In the genomic region with DNA sequence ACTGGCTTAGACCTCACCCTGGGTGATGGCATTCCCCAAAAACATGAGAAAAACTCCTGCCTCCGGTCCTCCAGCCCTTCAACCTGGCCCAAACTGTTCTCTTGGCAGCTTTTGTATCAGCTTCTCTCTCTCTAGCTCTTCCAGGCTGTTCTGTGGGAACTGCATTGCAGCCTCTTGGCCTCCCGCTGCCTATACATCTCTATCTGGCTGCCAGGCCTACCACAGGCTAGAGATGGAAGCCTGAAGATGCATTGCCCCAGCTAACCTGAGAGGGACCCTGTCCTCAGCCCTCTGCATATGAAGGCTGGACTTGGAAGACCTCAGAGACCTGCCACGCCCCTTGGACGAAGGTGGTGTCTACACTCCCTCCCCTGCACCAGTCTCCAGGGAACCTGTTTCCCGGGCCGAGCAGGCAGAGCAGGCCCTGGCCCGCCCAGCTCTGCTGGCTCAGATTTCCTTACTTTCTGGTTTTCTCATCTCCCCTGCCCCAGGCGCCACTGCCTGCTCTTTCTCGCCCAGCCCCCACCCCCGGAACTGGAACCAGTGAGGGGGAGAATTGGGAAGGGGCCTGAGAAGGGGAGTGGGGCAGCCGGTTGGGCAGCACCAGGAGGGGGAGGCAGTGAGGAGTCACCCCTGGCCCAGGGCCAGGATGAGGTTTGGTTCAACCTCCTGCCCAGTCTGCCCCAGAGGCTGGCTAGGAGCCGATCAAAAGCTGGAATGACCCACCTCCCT, we compare ENCODE assay signal across 8 mouse cellular contexts. TPM values are rescaled to one million over a fixed set of nuclear protein-coding genes. Genes with fewer than 3 reads are reported as not detected.
A peak's percentile ranks its signal among the peaks of the same experiment; 100 is the strongest.
DNase-seq lines count a peak whose midpoint lies in the region; ATAC-seq and TF ChIP-seq lines count a peak whose summit lies in the region.

No protein-coding gene starts in this region.

- 0 out of 2 replicates have a peak overlapping the region, but pooled peaks have one; percentile 8 for H3K9ac ChIP-seq in intestine, embryonic 16.5 days (ENCODE audit: low read depth, low read length)

- no peaks in the 10 kb centered on the region for H3K36me3 ChIP-seq in intestine, embryonic 16.5 days (ENCODE audit: control insufficient read depth, insufficient read depth, low read length)

- peak overlapping the region; percentile 57 for H3K27ac ChIP-seq in gastrocnemius, adult 2 months
- H3K27ac ChIP-seq in intestine, embryonic 16.5 days (ENCODE audit: low read length), result peak overlapping the region; percentile 47

- 22% methylated on average over 12 of the region's 12 CpGs for WGBS in intestine, embryonic 16.5 days

- H3K4me2 ChIP-seq in intestine, embryonic 16.5 days (ENCODE audit: low read depth, low read length), result no peak overlapping the region

- no peak for TF ChIP-seq CTCF in gastrocnemius, adult 2 months (IDR thresholded peaks at IDR 0.05)

- H3K27me3 ChIP-seq in intestine, embryonic 16.5 days (replicated peaks; ENCODE audit: control insufficient read depth, insufficient read depth, low read length), result no peaks in the 10 kb centered on the region

- intact Hi-C loops in gastrocnemius, adult 2 months (cut with DNase I), result no loop called here

- H3K9me3 ChIP-seq in intestine, embryonic 16.5 days (ENCODE audit: control insufficient read depth, low read length), result no peaks in the 10 kb centered on the region

- peak; percentile 3; the same call in 1 of the 2 replicates for ATAC-seq in cerebellum, adult (ENCODE audit: insufficient number of reproducible peaks, low FRiP score, low TSS enrichment)
- peak; percentile 12; the same call in 1 of the 2 replicates for ATAC-seq in intestine, embryonic 16.5 days

- H3K4me3 ChIP-seq in gastrocnemius, adult 2 months, result peak overlapping the region; percentile 29
- no peak overlapping the region for H3K4me3 ChIP-seq in intestine, embryonic 16.5 days (ENCODE audit: low read length)

- DNase-seq in ES-CJ7 (ENCODE audit: low read depth, low spot score), result peak; percentile 64
- peak; percentile 76 for DNase-seq in gastrocnemius, adult 2 months
- peak; percentile 67 for DNase-seq in lung, postnatal 36 days
- peak; percentile 68 for DNase-seq in yolk sac, embryonic 10.5 days (ENCODE audit: low spot score)
- DNase-seq in layer of hippocampus, adult 9-11 months, result no peak
- DNase-seq in thymus, postnatal 14 days, result no peak

- H3K4me1 ChIP-seq in intestine, embryonic 16.5 days (ENCODE audit: control insufficient read depth, insufficient read depth, low read length), result peaks cover 30% of the 10 kb centered on the region

RNA-seq across cellular contexts. Expression of a gene that starts 4.1 kb away (rescaled TPM):
- total RNA-seq in gastrocnemius, adult 2 months (2021), result 1 to 10 TPM; 6.3 to 9.2 TPM
- 5.7 and 8.3 TPM in 2 replicates for polyA plus RNA-seq in intestine, embryonic 16.5 days (2015; fragmentation: Nextera tagmentation; extraction: Ambion mirVana)

RNA-seq across cellular contexts. Expression of a gene that starts 34.9 kb away (rescaled TPM):
- total RNA-seq in gastrocnemius, adult 2 months (2021), result not detected
- 0.98 and 1.6 TPM in 2 replicates for polyA plus RNA-seq in intestine, embryonic 16.5 days (2015; fragmentation: Nextera tagmentation; extraction: Ambion mirVana)

RNA-seq across cellular contexts. Expression of a gene that starts 45.1 kb away (rescaled TPM):
- 10 to 100 TPM; 60.8 to 94.7 TPM for total RNA-seq in gastrocnemius, adult 2 months (2021)
- 10.1 TPM in 2 replicates for polyA plus RNA-seq in intestine, embryonic 16.5 days (2015; fragmentation: Nextera tagmentation; extraction: Ambion mirVana)

RNA-seq across cellular contexts. Expression of a gene that starts 56.4 kb away (rescaled TPM):
- 10 to 100 TPM; 46.4 to 49.6 TPM for total RNA-seq in gastrocnemius, adult 2 months (2021)
- polyA plus RNA-seq in intestine, embryonic 16.5 days (2015; fragmentation: Nextera tagmentation; extraction: Ambion mirVana), result 127 and 145 TPM in 2 replicates

Comparison
In these comparisons a context has a peak if more than half of its experiments do, and no peak if none do; other contexts are left out.
1. DNase-seq: peak in ES-CJ7 (single experiment), gastrocnemius, adult 2 months (single experiment), lung, postnatal 36 days (single experiment) and yolk sac, embryonic 10.5 days (single experiment); none in layer of hippocampus, adult 9-11 months (single experiment) and thymus, postnatal 14 days (single experiment).